Mouse (Mus musculus) stomach, postnatal 0 days (tissue): ENCODE results near the gene Rnaset2a.

ENCODE experiments used
- CTCF ChIP-seq: IDR thresholded peaks from 2 replicates; pipeline ENCODE4 v1.5.1; 2016; ENCODE audit warnings: antibody characterized with exemption, low read depth, mild to moderate bottlenecking, moderate library complexity
- EP300 ChIP-seq: optimal IDR thresholded peaks from 2 replicates; pipeline ENCODE3; 2016; ENCODE audit warnings: antibody characterized with exemption

GRCm38 (mm10) chr17:8171081-8171480, 23.2 kb upstream of the Rnaset2a start:
- TF ChIP-seq EP300: no peak
- TF ChIP-seq CTCF: no peak
